Mouse (Mus musculus) megakaryocyte, embryonic 14.5 days (primary cell): Measurements from ENCODE around the gene Dnah3.

ENCODE experiments used
- FLI1 ChIP-seq: IDR thresholded peaks from 2 replicates; pipeline ENCODE4 v1.6.1; 2012; ENCODE audit warnings: low read length, inconsistent platforms, mixed read lengths
- GATA1 ChIP-seq: IDR thresholded peaks from 3 replicates; pipeline ENCODE4 v1.6.1; 2012; ENCODE audit warnings: mixed read lengths, low read length, inconsistent platforms, borderline replicate concordance

- TF ChIP-seq FLI1 (no peak), GATA1 (no peak)
Observed at GRCm38 (mm10) chr7:119985279-119985912, 109.7 kb downstream of the Dnah3 start.
